Mouse (Mus musculus): ENCODE measurements around the gene Gm43552.

Gm43552 gene

GRCm38 (mm10) chr5:65438041-65438440 lies 54.6 kb downstream of the Gm43552 start:
- DNase-seq (ENCODE audit: low spot score in 2 of 2), result no peak

GRCm38 (mm10) chr5:65435806-65436561 lies 56.6 kb downstream of the Gm43552 start, which contains the start of gene Ugdh:
Ugdh (minus strand) TSS chr5:65435949.
- DNase-seq (ENCODE audit: low spot score in 2 of 2), result peak; percentile 83 to 91

- peak in 1 of 2 experiments; percentile 16 for DNase-seq (ENCODE audit: low spot score in 2 of 2)
These were observed 57.2 kb downstream of the Gm43552 start for GRCm38 (mm10) chr5:65435363-65435805.

GRCm38 (mm10) chr5:65434471-65435362 lies 57.9 kb downstream of the Gm43552 start:
- DNase-seq (ENCODE audit: low spot score in 2 of 2), result no peak

- no peak for DNase-seq (ENCODE audit: low spot score in 2 of 2)
These were observed 63.2 kb downstream of the Gm43552 start for GRCm38 (mm10) chr5:65429441-65429840.

- DNase-seq (ENCODE audit: low spot score in 2 of 2), result no peak
These were observed 64.3 kb downstream of the Gm43552 start for GRCm38 (mm10) chr5:65428321-65428720.

GRCm38 (mm10) chr5:65425251-65425650 lies 67.4 kb downstream of the Gm43552 start:
- no peak for DNase-seq (ENCODE audit: low spot score in 2 of 2)

GRCm38 (mm10) chr5:65424215-65424614 lies 68.4 kb downstream of the Gm43552 start:
- no peak for DNase-seq (ENCODE audit: low spot score in 2 of 2)

- DNase-seq (ENCODE audit: low spot score in 2 of 2), result no peak
These were observed 69.8 kb downstream of the Gm43552 start for GRCm38 (mm10) chr5:65422803-65423202.

GRCm38 (mm10) chr5:65420822-65421221 lies 71.8 kb downstream of the Gm43552 start:
- DNase-seq (ENCODE audit: low spot score in 2 of 2), result no peak

GRCm38 (mm10) chr5:65419136-65419535 lies 73.5 kb downstream of the Gm43552 start:
- DNase-seq (ENCODE audit: low spot score in 2 of 2), result no peak

- no peak for DNase-seq (ENCODE audit: low spot score in 2 of 2)
These were observed 76.8 kb downstream of the Gm43552 start for GRCm38 (mm10) chr5:65415653-65416458.

GRCm38 (mm10) chr5:65407989-65408388 lies 84.6 kb downstream of the Gm43552 start:
- DNase-seq (ENCODE audit: low spot score in 2 of 2), result no peak

GRCm38 (mm10) chr5:65401251-65401994 lies 91.2 kb downstream of the Gm43552 start:
- peak; percentile 65 to 69 for DNase-seq (ENCODE audit: low spot score in 2 of 2)

GRCm38 (mm10) chr5:65394425-65394824 lies 98.2 kb downstream of the Gm43552 start:
- DNase-seq (ENCODE audit: low spot score in 2 of 2), result no peak

GRCm38 (mm10) chr5:65391753-65392152 lies 100.9 kb downstream of the Gm43552 start:
- DNase-seq (ENCODE audit: low spot score in 2 of 2), result no peak

GRCm38 (mm10) chr5:65390648-65391644 lies 101.7 kb downstream of the Gm43552 start, which contains the start of the genes Rpl9 and Lias:
Rpl9 (minus strand) TSS chr5:65391444.
Lias (plus strand) TSS chr5:65391497.
- DNase-seq (ENCODE audit: low spot score in 2 of 2), result peak; percentile 99

GRCm38 (mm10) chr5:65387008-65387867 lies 105.4 kb downstream of the Gm43552 start:
- no peak for DNase-seq (ENCODE audit: low spot score in 2 of 2)

- DNase-seq (ENCODE audit: low spot score in 2 of 2), result no peak
These were observed 106.9 kb downstream of the Gm43552 start for GRCm38 (mm10) chr5:65385704-65386103.
